Mouse (Mus musculus) thymus, postnatal 4 days (tissue): Measurements from ENCODE around the gene Fsd2.
A peak's percentile ranks its signal among the peaks of the same experiment; 100 is the strongest.

Experiments used
- DNase-seq: peaks from one replicate; pipeline ENCODE4 v3.0.0; 2021

The Fsd2 gene

DNA sequence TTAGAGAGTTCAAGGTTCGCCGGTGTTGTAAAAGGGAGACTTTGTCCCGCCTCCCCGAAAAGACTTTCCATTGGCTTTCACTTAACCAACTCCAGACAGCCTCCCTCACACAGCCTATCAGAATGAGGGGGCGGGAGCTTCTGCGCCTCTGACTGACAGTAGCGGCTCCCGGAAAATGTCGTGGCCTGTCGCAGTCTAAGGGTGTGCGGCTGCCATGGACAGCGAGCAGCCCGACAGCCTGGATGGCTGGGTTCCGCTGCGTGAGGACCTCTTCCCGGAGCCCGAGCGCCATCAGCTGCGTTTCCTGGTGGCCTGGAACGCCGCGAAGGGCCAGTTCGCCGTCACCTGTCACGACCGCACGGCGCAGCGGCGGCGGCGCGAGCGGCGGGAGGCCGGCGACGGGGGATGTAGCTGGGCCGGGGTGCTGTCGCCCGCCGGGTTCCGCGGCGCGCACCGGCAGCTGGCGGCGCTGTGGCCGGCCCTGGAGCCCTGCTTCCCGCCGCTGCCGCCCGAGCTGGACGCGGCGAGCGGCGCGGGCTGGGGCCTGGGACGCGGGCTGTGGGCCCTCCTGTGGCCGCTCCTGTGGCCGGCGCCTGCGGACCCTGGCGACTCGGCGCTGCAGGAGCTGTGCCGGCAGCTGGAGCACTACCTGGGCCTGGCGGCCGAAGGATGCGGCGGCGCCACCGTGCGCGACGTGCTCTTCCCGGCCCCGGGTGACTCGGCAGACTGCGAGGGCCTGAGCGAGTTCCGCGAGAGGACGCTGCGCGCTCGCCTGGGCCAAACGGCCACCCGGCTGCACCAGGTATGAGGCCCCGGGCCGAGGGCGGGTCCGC is 4.6 kb upstream of the Fsd2 start, which contains the start of gene Whamm:
TSS of gene Whamm (plus strand) at position 159 of the 833 bp plus-strand sequence.
- peak; percentile 90 for DNase-seq

GRCm38 (mm10) chr7:81570752-81571107 is 4.0 kb upstream of the Fsd2 start:
- DNase-seq, result no peak

GRCm38 (mm10) chr7:81570271-81570670 is 3.5 kb upstream of the Fsd2 start:
- DNase-seq, result no peak

GRCm38 (mm10) chr7:81569851-81570250 is 3.1 kb upstream of the Fsd2 start:
- no peak for DNase-seq

- no peak for DNase-seq
Observed at GRCm38 (mm10) chr7:81567396-81567795, 652 bp upstream of the Fsd2 start.

DNA sequence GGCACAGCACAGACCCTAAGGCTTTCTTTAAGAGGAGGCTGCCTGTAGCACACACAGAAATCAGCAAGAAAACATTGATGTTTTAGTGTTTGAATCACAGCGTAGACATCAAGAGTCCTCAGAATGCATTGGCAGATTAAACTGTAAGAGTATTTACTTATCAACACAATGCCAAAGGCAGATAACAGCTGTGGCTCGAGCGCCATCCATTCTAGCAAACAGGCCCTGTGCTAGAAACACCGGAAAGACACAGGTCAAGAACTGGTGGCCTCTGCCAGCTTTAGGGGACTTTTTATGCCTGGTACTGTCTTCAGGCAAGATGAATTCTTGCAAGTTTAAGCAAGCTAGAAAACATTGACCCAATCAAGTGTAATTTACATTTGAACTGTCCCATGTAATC is 412 bp downstream of the Fsd2 start:
- no peak for DNase-seq

- no peak for DNase-seq
Observed at GRCm38 (mm10) chr7:81565381-81566055, 1.2 kb downstream of the Fsd2 start.

DNA sequence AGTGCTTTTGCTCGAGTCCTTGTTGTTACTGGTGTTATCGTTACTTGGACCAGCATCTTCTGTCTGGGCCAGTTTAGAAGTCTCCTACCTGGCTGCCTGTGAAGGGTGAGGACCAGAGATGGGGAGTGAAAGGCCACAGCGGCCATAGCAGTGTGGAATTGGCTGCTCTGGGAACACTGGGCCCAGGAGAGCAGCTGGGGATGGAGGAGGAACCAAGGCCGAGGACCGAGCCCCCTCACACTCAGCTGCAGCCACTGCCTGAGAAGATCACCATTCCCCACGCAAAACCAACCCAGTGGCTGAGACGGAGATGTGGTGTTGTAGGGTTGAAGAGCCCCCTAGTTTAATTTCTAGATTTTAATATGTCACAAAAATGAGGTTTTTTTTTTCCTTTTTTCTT is 2.0 kb downstream of the Fsd2 start:
- DNase-seq, result no peak

DNA sequence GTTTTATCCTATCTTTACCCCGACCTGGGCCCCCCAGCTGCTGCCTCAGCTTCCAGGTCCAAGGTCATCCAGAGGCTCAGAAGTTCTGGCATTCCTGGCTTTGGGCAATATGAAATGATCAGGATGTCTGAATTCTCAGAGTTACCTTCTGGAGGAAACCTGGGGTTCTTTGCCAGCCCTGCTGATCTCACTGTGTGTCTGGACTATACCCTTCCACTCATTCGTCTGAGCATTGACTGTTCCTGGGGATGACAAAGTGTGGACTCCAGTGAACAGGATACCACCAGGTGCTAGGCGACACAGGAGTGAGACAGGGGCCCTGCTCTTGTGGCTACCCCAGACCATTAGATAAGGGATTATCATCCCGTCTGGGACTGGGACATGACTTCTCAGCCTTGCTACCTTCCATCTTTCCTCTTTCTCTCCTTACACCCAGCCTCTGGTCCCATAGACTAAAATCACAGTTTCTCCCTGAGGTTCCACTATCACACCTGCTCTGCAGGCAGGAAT is 3.2 kb downstream of the Fsd2 start:
- DNase-seq, result no peak

- DNase-seq, result no peak
Observed at GRCm38 (mm10) chr7:81561211-81561610, 5.5 kb downstream of the Fsd2 start.

DNA sequence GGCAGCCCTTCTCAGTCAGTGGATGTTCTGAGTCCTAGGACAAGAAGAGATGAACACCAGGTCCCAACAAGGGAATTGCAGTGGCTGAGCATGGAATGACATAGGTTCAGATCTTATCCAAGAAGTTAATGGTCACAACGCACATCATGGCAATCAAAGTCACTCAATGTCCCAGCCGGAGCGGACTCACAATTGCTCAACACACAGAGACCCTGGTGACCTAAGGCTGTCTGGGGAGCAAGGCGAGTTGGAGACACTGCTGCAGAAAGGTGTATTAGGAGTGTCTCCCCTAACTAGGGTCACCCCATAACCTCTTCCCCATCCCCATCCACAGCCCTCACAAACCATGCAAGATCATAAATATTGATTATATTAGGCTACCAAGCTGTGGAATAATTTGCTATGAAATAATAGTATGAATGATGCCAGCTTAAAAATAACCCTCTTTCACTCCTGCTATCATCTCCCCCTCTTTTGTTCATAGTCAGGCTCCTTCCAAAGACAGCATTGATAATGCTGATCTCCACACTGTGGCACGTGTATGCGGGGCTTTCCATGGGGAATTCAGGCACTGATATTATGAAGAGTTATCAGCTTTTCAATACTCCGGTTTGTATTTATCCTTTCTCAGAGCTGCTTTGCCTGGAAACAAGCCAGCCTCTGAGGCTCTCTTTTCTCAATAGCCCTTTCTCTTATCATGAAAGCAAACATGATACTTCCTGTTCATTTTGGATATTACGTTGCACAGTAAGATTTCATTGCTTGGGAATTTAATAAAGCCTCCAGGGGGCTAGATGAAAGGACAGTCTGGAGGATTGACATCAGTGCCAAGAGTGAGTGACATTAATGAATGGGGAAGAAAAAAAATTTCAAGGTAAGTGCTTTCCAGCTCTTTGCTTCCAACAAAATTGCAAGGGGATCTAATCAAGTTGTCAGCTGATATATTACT is 6.4 kb downstream of the Fsd2 start:
- no peak for DNase-seq

GRCm38 (mm10) chr7:81559231-81559980 is 7.3 kb downstream of the Fsd2 start:
- DNase-seq, result no peak

DNA sequence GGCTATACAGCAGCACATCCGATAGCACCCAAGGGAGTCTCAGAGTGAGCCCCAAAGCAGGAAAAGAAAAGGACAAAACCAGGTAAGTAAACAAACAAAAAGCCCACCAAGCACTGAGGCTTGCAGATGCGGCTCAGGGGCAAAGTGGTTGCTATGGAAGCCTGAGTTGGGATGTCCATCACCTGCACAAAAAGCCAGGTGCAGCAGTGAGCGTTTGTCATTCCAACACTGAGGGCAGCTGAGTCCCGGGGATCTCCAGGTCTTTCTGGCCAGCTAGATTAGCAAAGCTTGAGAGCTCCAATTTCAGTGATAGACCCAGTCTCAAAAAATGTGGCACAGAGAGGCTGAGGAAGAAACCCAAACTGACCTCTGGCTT is 8.8 kb downstream of the Fsd2 start:
- no peak for DNase-seq

- DNase-seq, result no peak
Observed at GRCm38 (mm10) chr7:81557252-81557984, 9.3 kb downstream of the Fsd2 start.

GRCm38 (mm10) chr7:81556839-81557238 is 9.9 kb downstream of the Fsd2 start:
- DNase-seq, result no peak

DNA sequence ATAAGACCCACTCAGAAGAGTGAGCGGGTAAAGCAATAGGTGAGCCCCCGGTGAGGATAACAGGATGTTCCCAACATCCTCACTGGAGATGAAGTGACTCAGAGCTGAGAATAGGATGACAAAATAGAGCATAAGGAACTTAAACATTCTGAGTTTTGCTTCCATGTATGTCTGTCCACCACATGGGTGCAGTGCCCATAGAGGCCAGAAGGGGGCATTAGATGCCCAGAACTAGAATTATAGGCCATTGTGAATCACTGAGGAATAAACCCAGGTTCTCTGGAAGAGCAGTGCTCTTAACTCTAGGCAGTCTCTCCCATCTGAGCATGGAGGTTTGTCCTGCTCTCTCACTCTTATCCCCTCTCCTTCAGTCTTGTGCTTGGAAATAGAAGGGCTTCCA is 12.4 kb downstream of the Fsd2 start:
- DNase-seq, result peak; percentile 72

DNA sequence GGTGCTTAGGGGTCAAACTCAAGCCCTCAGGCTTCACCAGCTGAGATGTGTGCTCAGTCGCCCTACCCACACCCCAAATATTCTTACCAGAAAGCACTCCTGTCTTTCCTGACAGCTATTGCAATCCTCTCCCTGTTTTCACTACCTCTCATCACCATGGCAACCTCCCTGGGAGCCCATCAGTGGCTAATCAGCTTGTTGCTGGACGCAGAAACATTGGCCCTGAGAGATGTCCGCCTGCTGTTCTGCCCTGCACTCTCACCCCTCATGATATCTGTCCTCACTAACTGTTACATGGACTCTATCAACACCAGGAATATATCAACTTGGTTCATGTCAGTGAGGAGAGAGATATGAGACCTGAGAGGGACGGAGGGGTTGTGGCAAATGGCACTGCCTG is 13.2 kb downstream of the Fsd2 start:
- no peak for DNase-seq

GRCm38 (mm10) chr7:81548864-81549263 is 17.9 kb downstream of the Fsd2 start:
- DNase-seq, result peak; percentile 42

GRCm38 (mm10) chr7:81542934-81543333 is 23.8 kb downstream of the Fsd2 start:
- no peak for DNase-seq

- DNase-seq, result no peak
Observed at GRCm38 (mm10) chr7:81541924-81542524, 24.7 kb downstream of the Fsd2 start.

DNA sequence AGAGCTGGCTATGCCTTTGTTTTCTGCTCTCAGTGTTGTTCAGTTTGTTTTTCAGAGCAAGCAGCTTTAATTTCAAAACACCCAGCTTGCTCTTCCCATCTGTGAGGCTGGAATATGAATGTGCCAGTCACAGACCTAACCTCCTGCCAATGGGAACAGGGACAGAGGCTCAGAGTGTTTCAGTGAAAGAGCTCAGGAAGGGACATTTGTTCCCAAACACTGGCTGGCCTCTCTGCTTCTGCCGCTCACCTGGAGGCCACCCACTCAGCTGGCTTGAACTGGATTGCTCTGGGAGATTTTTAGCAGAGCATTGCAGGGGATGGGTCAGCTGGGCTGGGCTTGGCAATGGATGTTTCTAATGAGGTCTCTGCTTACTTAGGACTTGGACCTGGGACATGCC is 25.7 kb downstream of the Fsd2 start:
- no peak for DNase-seq
